Mouse (Mus musculus): ENCODE measurements around the gene Tpp1.
A peak's percentile ranks its signal among the peaks of the same experiment; 100 is the strongest.

Gene Tpp1

GRCm38 (mm10) chr7:105751491-105752433, at the start of gene Tpp1:
TSS of gene Tpp1 (minus strand) at chr7:105752235.
- peak; percentile 90 to 96 for DNase-seq

- no peak for DNase-seq
Observed at GRCm38 (mm10) chr7:105796972-105797371, 44.9 kb upstream of the Tpp1 start.

- DNase-seq = no peak
Observed at GRCm38 (mm10) chr7:105795759-105796366, 43.8 kb upstream of the Tpp1 start.

GRCm38 (mm10) chr7:105793701-105794100, 41.7 kb upstream of the Tpp1 start:
- no peak for DNase-seq

- no peak for DNase-seq
Observed at GRCm38 (mm10) chr7:105791147-105791546, 39.1 kb upstream of the Tpp1 start.

- no peak for DNase-seq
Observed at GRCm38 (mm10) chr7:105787285-105788140, 35.5 kb upstream of the Tpp1 start, which contains the start of gene Dchs1. TSS of gene Dchs1 (minus strand) at chr7:105787654.

- no peak for DNase-seq
Observed at GRCm38 (mm10) chr7:105786506-105787284, 34.7 kb upstream of the Tpp1 start.

GRCm38 (mm10) chr7:105784556-105784955, 32.5 kb upstream of the Tpp1 start:
- DNase-seq = no peak

GRCm38 (mm10) chr7:105783861-105784260, 31.8 kb upstream of the Tpp1 start:
- DNase-seq = no peak

GRCm38 (mm10) chr7:105778553-105779265, 26.7 kb upstream of the Tpp1 start:
- no peak for DNase-seq

GRCm38 (mm10) chr7:105777797-105778552, 25.9 kb upstream of the Tpp1 start:
- DNase-seq = no peak

- DNase-seq = no peak
Observed at GRCm38 (mm10) chr7:105777316-105777715, 25.3 kb upstream of the Tpp1 start.

- no peak for DNase-seq
Observed at GRCm38 (mm10) chr7:105776026-105776425, 24.0 kb upstream of the Tpp1 start.

- DNase-seq = no peak
Observed at GRCm38 (mm10) chr7:105774661-105775060, 22.6 kb upstream of the Tpp1 start.

- no peak for DNase-seq
Observed at GRCm38 (mm10) chr7:105773041-105773440, 21.0 kb upstream of the Tpp1 start.

- DNase-seq = no peak
Observed at GRCm38 (mm10) chr7:105772331-105772730, 20.3 kb upstream of the Tpp1 start.

GRCm38 (mm10) chr7:105769959-105770358, 17.9 kb upstream of the Tpp1 start:
- no peak for DNase-seq

- DNase-seq = no peak
Observed at GRCm38 (mm10) chr7:105767729-105768165, 15.7 kb upstream of the Tpp1 start.

GRCm38 (mm10) chr7:105764331-105764730, 12.3 kb upstream of the Tpp1 start:
- DNase-seq = no peak

- DNase-seq = no peak
Observed at GRCm38 (mm10) chr7:105762517-105763270, 10.7 kb upstream of the Tpp1 start.

Measured in cerebellum, adult 18-20 months (tissue).